Mouse (Mus musculus) MN1 (cell line): ENCODE measurements around the gene Mocs1.

Experiments
- DNase-seq: peaks from one replicate; pipeline ENCODE4 v3.0.0-alpha.2; 2016; ENCODE audit warnings: low spot score

Mocs1 gene

DNA sequence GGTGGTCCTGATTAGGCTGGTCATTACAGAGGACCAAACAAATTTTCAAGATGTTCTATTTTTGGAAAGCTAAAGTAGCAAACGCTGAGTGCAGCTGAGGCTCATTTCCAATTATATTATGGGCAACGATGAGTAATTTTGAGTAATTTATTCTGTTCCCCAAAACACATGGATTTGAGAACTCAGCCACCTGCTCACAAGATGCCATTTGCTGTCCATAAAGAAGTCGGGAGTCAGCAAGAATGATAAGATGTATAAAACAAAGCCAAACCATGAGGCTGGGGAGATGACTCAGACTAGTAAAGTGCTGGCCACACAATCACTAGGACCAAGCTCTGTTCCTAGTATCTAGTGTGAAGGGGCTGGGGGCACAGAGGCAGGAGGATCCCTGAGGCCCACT, 56.3 kb downstream of the Mocs1 start:
- no peak for DNase-seq

DNA sequence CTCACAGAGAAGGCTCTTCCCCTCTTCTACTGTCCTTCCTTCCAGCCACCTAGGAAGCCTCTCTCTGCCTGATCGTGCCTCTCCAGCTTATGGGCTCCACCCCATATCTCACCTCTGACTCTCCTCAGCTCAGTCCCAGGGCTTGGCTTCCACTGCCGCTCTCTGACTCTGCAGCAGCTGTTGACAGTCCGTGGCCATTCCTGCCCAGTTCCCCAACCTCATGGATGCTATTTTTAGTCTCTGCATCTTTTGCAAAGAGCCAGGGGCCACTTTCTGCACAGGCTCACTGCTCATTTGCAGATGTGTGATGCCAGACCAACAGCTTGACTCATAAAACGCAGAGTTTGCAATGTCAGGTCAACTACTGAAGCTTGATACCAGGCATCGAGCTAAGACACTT, 60.9 kb downstream of the Mocs1 start:
- DNase-seq, result no peak

DNA sequence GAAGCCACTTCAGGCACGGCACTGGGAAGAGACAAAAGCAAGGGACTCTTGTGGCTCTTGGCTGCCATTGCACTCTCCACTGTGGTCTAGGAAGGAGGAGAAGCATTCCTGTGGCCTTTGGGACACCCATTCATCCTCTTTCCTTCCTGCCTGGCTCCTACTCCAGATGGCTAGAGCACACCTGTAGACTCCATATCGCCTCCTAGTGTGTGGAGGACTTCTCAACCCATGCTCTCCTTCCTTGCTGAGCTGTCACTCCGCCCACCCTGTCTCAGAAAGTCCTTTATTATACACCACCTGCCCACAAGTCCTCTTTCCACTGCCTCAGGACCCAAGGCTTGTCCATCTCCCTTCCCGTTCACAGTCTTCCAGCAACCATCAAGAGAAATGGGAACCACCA, 65.1 kb downstream of the Mocs1 start:
- DNase-seq, result no peak

DNA sequence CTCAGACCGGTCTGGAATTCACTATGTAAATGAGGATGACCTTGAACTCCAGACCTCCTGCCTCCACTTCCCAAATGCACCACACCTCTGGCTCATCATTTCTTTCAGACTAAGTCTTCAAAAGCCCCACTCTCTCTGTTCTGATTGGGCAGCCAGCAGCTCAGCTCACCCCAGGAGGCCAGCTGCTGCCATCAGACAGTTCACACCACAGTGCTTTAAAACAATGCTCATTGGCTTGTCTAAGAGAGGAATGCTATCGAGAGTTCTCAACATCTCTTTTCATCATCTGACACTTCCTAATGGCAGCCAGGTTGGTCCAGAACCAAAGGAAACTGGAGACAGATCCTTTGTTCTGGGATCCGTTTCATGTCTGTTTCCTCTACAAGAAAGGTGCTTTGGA, 70.0 kb downstream of the Mocs1 start:
- no peak for DNase-seq

DNA sequence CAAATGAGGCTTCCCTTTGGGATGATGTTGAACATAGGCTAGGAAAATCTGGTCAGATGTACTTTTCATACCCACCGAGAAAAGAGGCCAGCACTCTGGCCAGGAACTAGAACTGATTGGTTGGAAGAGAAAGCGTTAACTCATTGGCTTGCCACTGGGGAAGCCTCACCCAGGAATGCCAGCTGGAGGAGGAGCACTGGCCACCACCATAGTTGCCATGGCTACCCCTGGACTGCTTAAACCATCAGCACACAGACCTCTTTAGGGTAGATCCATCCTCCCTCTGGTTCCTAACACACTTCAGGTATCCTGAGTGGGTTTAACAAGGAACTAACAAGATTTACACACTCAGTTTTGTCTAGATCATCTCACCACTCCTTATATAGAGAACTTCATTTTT, 71.5 kb downstream of the Mocs1 start:
- no peak for DNase-seq

DNA sequence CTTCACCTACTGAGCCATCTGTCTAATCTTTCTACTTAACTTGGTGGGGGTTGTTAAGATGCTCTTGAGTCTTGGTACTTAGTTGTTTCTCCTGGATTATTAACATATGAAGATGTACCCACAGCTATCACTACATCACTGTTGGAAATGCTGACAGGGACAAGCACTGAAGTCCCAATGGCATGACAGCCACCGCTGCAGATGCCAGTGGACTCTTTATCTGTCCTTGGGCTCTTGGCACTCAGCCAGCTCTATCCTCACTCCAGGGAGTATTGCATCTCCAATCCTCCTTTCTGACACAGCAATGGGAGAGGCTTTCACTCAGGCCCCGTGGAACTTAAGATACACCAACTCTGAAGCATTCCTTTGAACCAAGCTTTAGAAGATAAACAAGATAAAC, 72.1 kb downstream of the Mocs1 start:
- peak; percentile 48 for DNase-seq

DNA sequence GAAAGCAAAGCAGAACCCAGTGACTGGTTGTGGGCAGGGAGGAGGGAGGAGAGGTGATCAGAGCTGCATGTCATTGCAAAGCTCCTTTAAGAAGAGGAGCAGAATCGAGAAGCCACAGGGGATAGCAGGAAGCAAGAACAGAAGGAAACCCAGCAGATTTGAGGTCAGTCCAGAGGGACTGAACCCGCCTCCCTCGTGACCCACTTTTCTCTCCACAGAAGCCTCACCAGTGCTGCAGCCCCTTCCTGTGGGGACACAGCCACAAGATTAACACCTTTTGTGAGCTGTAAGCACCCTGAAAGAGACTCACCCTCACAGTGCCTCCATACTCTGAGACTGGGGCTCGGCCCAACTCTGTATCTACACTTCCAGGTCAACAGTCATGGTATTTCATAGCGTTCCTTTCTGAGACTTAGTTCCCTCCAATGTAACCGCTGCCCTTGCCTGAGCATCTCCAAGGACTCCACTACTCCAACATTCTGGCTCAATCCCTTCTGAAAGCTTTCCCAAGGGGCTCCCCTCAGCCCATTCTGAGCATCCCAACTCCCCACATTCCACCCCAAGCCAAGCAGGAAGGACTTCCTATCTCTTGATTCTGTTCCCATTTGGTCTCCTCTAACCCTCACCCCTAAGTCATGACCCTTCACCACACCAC, 75.2 kb downstream of the Mocs1 start:
- no peak for DNase-seq
